Mouse (Mus musculus): ENCODE measurements at regions not wholly inside any gene's neighbourhood (a gene's known extent, or its start where the extent isn't known, plus 50 kb on each side); places are given as distances from the start of the nearest gene placed in this dataset.

GRCm38 (mm10) chr10:66433490-66433889 is 662.4 kb upstream of the Jmjd1c start:
- no peak for DNase-seq

- DNase-seq, result peak; percentile 77 to 79
These were observed 625.2 kb upstream of the Jmjd1c start for GRCm38 (mm10) chr10:66470684-66471083.

- no peak for DNase-seq
These were observed 623.9 kb upstream of the Jmjd1c start for GRCm38 (mm10) chr10:66472038-66472437.

- no peak for DNase-seq
These were observed 620.7 kb upstream of the Jmjd1c start for GRCm38 (mm10) chr10:66475187-66475735.

- no peak for DNase-seq
These were observed 605.1 kb upstream of the Jmjd1c start for GRCm38 (mm10) chr10:66490871-66491270.

- DNase-seq, result no peak
These were observed 604.1 kb upstream of the Jmjd1c start for GRCm38 (mm10) chr10:66491850-66492249.

GRCm38 (mm10) chr10:66539846-66540245 is 556.1 kb upstream of the Jmjd1c start:
- no peak for DNase-seq

GRCm38 (mm10) chr10:66546656-66547055 is 549.3 kb upstream of the Jmjd1c start:
- peak; percentile 23 to 35 for DNase-seq

GRCm38 (mm10) chr10:66547660-66548059 is 548.3 kb upstream of the Jmjd1c start:
- no peak for DNase-seq

GRCm38 (mm10) chr10:66548073-66548472 is 547.9 kb upstream of the Jmjd1c start:
- no peak for DNase-seq

GRCm38 (mm10) chr10:66552919-66553318 is 543.0 kb upstream of the Jmjd1c start:
- no peak for DNase-seq

GRCm38 (mm10) chr10:66554259-66554658 is 541.7 kb upstream of the Jmjd1c start:
- no peak for DNase-seq

- no peak for DNase-seq
These were observed 537.7 kb upstream of the Jmjd1c start for GRCm38 (mm10) chr10:66558097-66558840.

GRCm38 (mm10) chr10:66565374-66565773 is 530.6 kb upstream of the Jmjd1c start:
- DNase-seq, result no peak

GRCm38 (mm10) chr10:66574846-66575535 is 520.9 kb upstream of the Jmjd1c start:
- peak; percentile 64 to 65 for DNase-seq

GRCm38 (mm10) chr10:66593001-66593400 is 502.9 kb upstream of the Jmjd1c start:
- no peak for DNase-seq

GRCm38 (mm10) chr10:66593506-66593905 is 502.4 kb upstream of the Jmjd1c start:
- no peak for DNase-seq

- DNase-seq, result no peak
These were observed 498.0 kb upstream of the Jmjd1c start for GRCm38 (mm10) chr10:66597952-66598351.

- DNase-seq, result no peak
These were observed 488.8 kb upstream of the Jmjd1c start for GRCm38 (mm10) chr10:66607141-66607540.

GRCm38 (mm10) chr10:66616280-66616679 is 479.6 kb upstream of the Jmjd1c start:
- DNase-seq, result no peak

GRCm38 (mm10) chr10:66630996-66631395 is 464.9 kb upstream of the Jmjd1c start:
- no peak for DNase-seq

GRCm38 (mm10) chr10:66640890-66641847 is 454.8 kb upstream of the Jmjd1c start:
- peak; percentile 96 for DNase-seq

- DNase-seq, result peak in 1 of 2 experiments; percentile 40
These were observed 454.0 kb upstream of the Jmjd1c start for GRCm38 (mm10) chr10:66641966-66642365.

Measured in cerebellum, adult 18-20 months (tissue).